In genomic region chr7:73530164-73530563, GRCm38 (mm10) we compare ENCODE assay signal across 28 mouse cellular contexts. TPM values are rescaled to one million over a fixed set of nuclear protein-coding genes. Genes with fewer than 3 reads are reported as not detected.
DNase-seq lines count a peak whose midpoint lies in the region; ATAC-seq and TF ChIP-seq lines count a peak whose summit lies in the region.
"Had no signal": no experiment of that assay in that cellular context is flagged by ENCODE, and none has a peak within 500 bp of the region (broad histone marks: within the 10 kb centered on the region; RNA-seq: fewer than 3 reads in every experiment).

No protein-coding gene starts in this region.

- H3K4me1 ChIP-seq in heart, adult 2 months (ENCODE audit: control insufficient read depth, insufficient read depth, low read length): peaks cover 25% of the 10 kb centered on the region
- peaks cover 16% of the 10 kb centered on the region for H3K4me1 ChIP-seq in lung, embryonic 14.5 days (ENCODE audit: insufficient read depth)
- peaks cover 38% of the 10 kb centered on the region for H3K4me1 ChIP-seq in lung, adult 2 months (ENCODE audit: control insufficient read depth, insufficient read depth, low read length)

- no peak for TF ChIP-seq POLR2A in heart, adult 2 months (IDR thresholded peaks at IDR 0.05; ENCODE audit: insufficient read depth, low read depth, low read length)
- TF ChIP-seq POLR2A in lung, adult 2 months (IDR thresholded peaks at IDR 0.05; ENCODE audit: borderline replicate concordance, extremely low read depth, low read depth, low read length): no peak

- TF ChIP-seq EP300 in heart, adult 2 months (IDR thresholded peaks at IDR 0.05; ENCODE audit: insufficient read depth, low read depth, low read length): no peak

- no peak overlapping the region for H3K9ac ChIP-seq in heart, adult 2 months (ENCODE audit: low read depth, low read length)
- H3K9ac ChIP-seq in lung, embryonic 14.5 days: no peak overlapping the region
- H3K9ac ChIP-seq: embryonic facial prominence, embryonic 12.5 days; heart, embryonic 13.5 days; hindbrain, embryonic 14.5 days; limb, embryonic 13.5 days; liver, embryonic 12.5 days; liver, postnatal 0 days; midbrain, embryonic 12.5 days had no signal

- H3K36me3 ChIP-seq in heart, adult 2 months (ENCODE audit: control insufficient read depth, insufficient read depth, low read length): peaks cover 57% of the 10 kb centered on the region
- H3K36me3 ChIP-seq in lung, embryonic 14.5 days (ENCODE audit: insufficient read depth): peaks cover 46% of the 10 kb centered on the region
- H3K36me3 ChIP-seq: embryonic facial prominence, embryonic 12.5 days; midbrain, embryonic 12.5 days had no signal

- no peak for TF ChIP-seq CTCF in heart, adult 2 months (IDR thresholded peaks at IDR 0.05)
- TF ChIP-seq CTCF in lung, embryonic 14.5 days (IDR thresholded peaks at IDR 0.05; ENCODE audit: low read depth): no peak
- TF ChIP-seq CTCF in lung, adult 2 months (IDR thresholded peaks at IDR 0.05; ENCODE audit: insufficient read depth, low read length): no peak

- ATAC-seq in lung, embryonic 14.5 days (ENCODE audit: insufficient read depth): no peak
- peak; percentile 17 for ATAC-seq in CD4-positive, CD25-positive, alpha-beta regulatory T cell, adult 4 months
- ATAC-seq: liver, embryonic 12.5 days; liver, postnatal 0 days had no signal

- H3K27ac ChIP-seq in heart, adult 2 months: peak overlapping the region; percentile 80
- no peak overlapping the region for H3K27ac ChIP-seq in lung, embryonic 14.5 days (ENCODE audit: low read depth)
- H3K27ac ChIP-seq: embryonic facial prominence, embryonic 12.5 days; limb, embryonic 13.5 days; midbrain, embryonic 12.5 days; stomach, postnatal 0 days had no signal

- no peaks in the 10 kb centered on the region for H3K27me3 ChIP-seq in heart, adult 2 months (ENCODE audit: control insufficient read depth, insufficient read depth, low read length)
- H3K27me3 ChIP-seq in lung, embryonic 14.5 days (ENCODE audit: insufficient read depth, low read length): no peaks in the 10 kb centered on the region
- H3K27me3 ChIP-seq: embryonic facial prominence, embryonic 12.5 days; heart, embryonic 13.5 days; limb, embryonic 13.5 days; liver, embryonic 12.5 days; midbrain, embryonic 12.5 days had no signal

- no peak overlapping the region for H3K4me2 ChIP-seq in lung, embryonic 14.5 days
- H3K4me2 ChIP-seq: embryonic facial prominence, embryonic 12.5 days; heart, embryonic 13.5 days; hindbrain, embryonic 14.5 days; limb, embryonic 13.5 days; liver, embryonic 12.5 days; midbrain, embryonic 12.5 days had no signal

- intact Hi-C loops in heart, adult 2 months (cut with DNase I): loop anchor here (10.0 kb wide), 1 partner anchor 215 kb away; the partner anchor contains the start of gene Fam174b

- DNase-seq in heart, adult 2 months: no peak
- DNase-seq in heart, adult 11 months: no peak
- DNase-seq in lung, embryonic 14.5 days: peak; percentile 6
- no peak for DNase-seq in lung, adult 2 months
- peak; percentile 81 for DNase-seq in 416B (ENCODE audit: low read depth)
- no peak for DNase-seq in cerebellum, adult 9-11 months
- DNase-seq: adrenal gland, adult 8-10 months; cerebellum, adult 11 months; cerebellum, adult 9-10 months; embryo, embryonic 11 days; gastrocnemius, postnatal 36 days; heart, postnatal 10 days; kidney, adult 11 months; kidney, postnatal 36 days; layer of hippocampus, postnatal 36 days; liver, postnatal 0 days; retina, postnatal 1 day; thymus, adult 2 months; thymus, postnatal 36 days had no signal

- 82% methylated on average over 5 of the region's 5 CpGs for WGBS in heart, adult 2 months
- 86% methylated on average over 5 of the region's 5 CpGs for WGBS in lung, embryonic 14.5 days
- WGBS in lung, adult 2 months: 79% methylated on average over 5 of the region's 5 CpGs

- no peak overlapping the region for H3K4me3 ChIP-seq in heart, adult 2 months
- no peak overlapping the region for H3K4me3 ChIP-seq in lung, embryonic 14.5 days (ENCODE audit: low read depth, low read length)
- H3K4me3 ChIP-seq in lung, adult 2 months (replicated peaks; ENCODE audit: extremely low read depth, low read depth, low read length): no peak overlapping the region
- H3K4me3 ChIP-seq: embryonic facial prominence, embryonic 12.5 days; heart, embryonic 13.5 days; limb, embryonic 13.5 days; liver, embryonic 12.5 days; midbrain, embryonic 12.5 days had no signal

- peaks cover 13% of the 10 kb centered on the region for H3K79me2 ChIP-seq in heart, adult 2 months (replicated peaks; ENCODE audit: control insufficient read depth, insufficient read depth, low read length)

- no peaks in the 10 kb centered on the region for H3K9me3 ChIP-seq in lung, embryonic 14.5 days (ENCODE audit: low read depth, low read length)
- H3K9me3 ChIP-seq: embryonic facial prominence, embryonic 12.5 days; G1E; heart, embryonic 13.5 days; limb, embryonic 13.5 days; liver, embryonic 12.5 days; midbrain, embryonic 12.5 days had no signal

RNA-seq across cellular contexts. Expression of gene Chd2, which starts 11.5 kb away (rescaled TPM):
- total RNA-seq in heart, adult 2 months (2021): 10 to 100 TPM; 38.1 to 43.3 TPM
- 32.9 and 38.0 TPM in 2 replicates for polyA plus RNA-seq in heart, adult 2 months (2012; rRNA removed)
- 58.7 and 62.1 TPM in 2 replicates for polyA plus RNA-seq in lung, embryonic 14.5 days (2014; fragmentation: Nextera tagmentation; extraction: Ambion mirVana)
- 41.0 and 48.5 TPM in 2 replicates for polyA plus RNA-seq in lung, adult 2 months (2012; rRNA removed)
- 100 to 1,000 TPM; 223 to 256 TPM for polyA plus RNA-seq in CD4-positive, CD25-positive, alpha-beta regulatory T cell, adult 4 months (2017; shearing (Covaris generic))

Comparison
In these comparisons a context has a peak if more than half of its experiments do, and no peak if none do; other contexts are left out.
1. DNase-seq: peak in lung, embryonic 14.5 days (single experiment) and 416B (single experiment); none in heart, adult 2 months (0 of 2), heart, adult 11 months (single experiment), lung, adult 2 months (single experiment) and cerebellum, adult 9-11 months (single experiment).